Mouse (Mus musculus) adipocyte (in vitro differentiated cells): ENCODE results near the gene Hs3st3b1.
A peak's percentile ranks its signal among the peaks of the same experiment; 100 is the strongest.

Experiments used
- DNase-seq: peaks from one replicate; pipeline ENCODE4 v3.0.0-alpha.2; 2016; ENCODE audit warnings: low spot score

Hs3st3b1 gene

GRCm38 (mm10) chr11:63922091-63922621 lies at the start of gene Hs3st3b1:
TSS of gene Hs3st3b1 (minus strand) at chr11:63922290.
- DNase-seq: no peak

GRCm38 (mm10) chr11:63971462-63971861 lies 49.4 kb upstream of the Hs3st3b1 start:
- no peak for DNase-seq

GRCm38 (mm10) chr11:63970818-63971217 lies 48.7 kb upstream of the Hs3st3b1 start:
- DNase-seq: no peak

GRCm38 (mm10) chr11:63969205-63969910 lies 47.3 kb upstream of the Hs3st3b1 start:
- peak; percentile 66 for DNase-seq

- no peak for DNase-seq
Measured at GRCm38 (mm10) chr11:63968388-63969035, 46.4 kb upstream of the Hs3st3b1 start.

GRCm38 (mm10) chr11:63967641-63968387 lies 45.7 kb upstream of the Hs3st3b1 start:
- DNase-seq: no peak

GRCm38 (mm10) chr11:63965437-63965836 lies 43.3 kb upstream of the Hs3st3b1 start:
- DNase-seq: peak; percentile 86

- DNase-seq: peak; percentile 35
Measured at GRCm38 (mm10) chr11:63957207-63957606, 35.1 kb upstream of the Hs3st3b1 start.

GRCm38 (mm10) chr11:63956748-63957147 lies 34.7 kb upstream of the Hs3st3b1 start:
- no peak for DNase-seq

GRCm38 (mm10) chr11:63953887-63954286 lies 31.8 kb upstream of the Hs3st3b1 start:
- DNase-seq: no peak

GRCm38 (mm10) chr11:63952743-63953191 lies 30.7 kb upstream of the Hs3st3b1 start:
- DNase-seq: no peak

GRCm38 (mm10) chr11:63951831-63952631 lies 29.9 kb upstream of the Hs3st3b1 start:
- no peak for DNase-seq

GRCm38 (mm10) chr11:63948371-63948770 lies 26.3 kb upstream of the Hs3st3b1 start:
- DNase-seq: no peak

GRCm38 (mm10) chr11:63947024-63947423 lies 24.9 kb upstream of the Hs3st3b1 start:
- peak; percentile 20 for DNase-seq

GRCm38 (mm10) chr11:63943947-63944346 lies 21.9 kb upstream of the Hs3st3b1 start:
- no peak for DNase-seq

- DNase-seq: peak; percentile 5
Measured at GRCm38 (mm10) chr11:63943268-63943890, 21.3 kb upstream of the Hs3st3b1 start.

- DNase-seq: peak; percentile 40
Measured at GRCm38 (mm10) chr11:63942177-63942576, 20.1 kb upstream of the Hs3st3b1 start.

- no peak for DNase-seq
Measured at GRCm38 (mm10) chr11:63936641-63937040, 14.6 kb upstream of the Hs3st3b1 start.

GRCm38 (mm10) chr11:63926901-63927300 lies 4.8 kb upstream of the Hs3st3b1 start:
- DNase-seq: no peak

GRCm38 (mm10) chr11:63925161-63925582 lies 3.1 kb upstream of the Hs3st3b1 start:
- DNase-seq: no peak

GRCm38 (mm10) chr11:63924286-63924930 lies 2.3 kb upstream of the Hs3st3b1 start:
- no peak for DNase-seq
